Comparison of ENCODE assay signal across 8 mouse cellular contexts in genomic region chr1:34164616-34165295, GRCm38 (mm10).
A peak's percentile ranks its signal among the peaks of the same experiment; 100 is the strongest.
DNase-seq lines count a peak whose midpoint lies in the region; ATAC-seq and TF ChIP-seq lines count a peak whose summit lies in the region.

No protein-coding gene starts in this region.

- WGBS in lung, embryonic 14.5 days = 64% methylated on average over 14 of the region's 14 CpGs

- H3K27me3 ChIP-seq in lung, embryonic 14.5 days (ENCODE audit: insufficient read depth, low read length) = no peaks in the 10 kb centered on the region

- H3K9me3 ChIP-seq in lung, embryonic 14.5 days (ENCODE audit: low read depth, low read length) = no peaks in the 10 kb centered on the region

- H3K4me3 ChIP-seq in lung, embryonic 14.5 days (ENCODE audit: low read depth, low read length) = no peak overlapping the region

- 0 out of 2 replicates have a peak, but pooled peaks cover 5% of the 10 kb centered on the region for H3K36me3 ChIP-seq in lung, embryonic 14.5 days (ENCODE audit: insufficient read depth)

- no peak for ATAC-seq in lung, embryonic 14.5 days (ENCODE audit: insufficient read depth)

- DNase-seq in CD8-positive naive resting alpha-beta T cell, adult 2 months (ENCODE audit: low read depth in 2 of 2, low spot score in 2 of 2) = peak; percentile 21 to 47
- DNase-seq in adrenal gland, postnatal 36 days = peak; percentile 84 to 90
- peak; percentile 37 for DNase-seq in fibroblast of lung, adult 2 months (ENCODE audit: low read depth)
- peak; percentile 40 for DNase-seq in heart, postnatal 25 days (ENCODE audit: low spot score)
- peak; percentile 88 to 95 for DNase-seq in kidney, postnatal 36 days
- peak; percentile 86 for DNase-seq in lung, embryonic 14.5 days
- DNase-seq in retina, adult 2 months (ENCODE audit: low read depth, low spot score) = peak; percentile 42
- DNase-seq in urinary bladder, adult 2 months (ENCODE audit: low spot score) = peak; percentile 73

- H3K4me1 ChIP-seq in lung, embryonic 14.5 days (ENCODE audit: insufficient read depth) = no peaks in the 10 kb centered on the region

- peak; percentile 82 for TF ChIP-seq CTCF in lung, embryonic 14.5 days (IDR thresholded peaks at IDR 0.05; ENCODE audit: low read depth)

- no peak overlapping the region for H3K27ac ChIP-seq in lung, embryonic 14.5 days (ENCODE audit: low read depth)

- no peak overlapping the region for H3K4me2 ChIP-seq in lung, embryonic 14.5 days

- intact Hi-C loops in heart, postnatal 25 days (cut with DNase I) = loop anchor here (2.0 to 5.0 kb wide), 3 partner anchors 48 to 272 kb away; no protein-coding TSS in a partner anchor

- H3K9ac ChIP-seq in lung, embryonic 14.5 days = no peak overlapping the region

Comparison
In these comparisons a context has a peak if more than half of its experiments do, and no peak if none do; other contexts are left out.
1. DNase-seq: peak in every context shown above with its lines; median percentile 92 in kidney, postnatal 36 days; 87 in adrenal gland, postnatal 36 days; 86 in lung, embryonic 14.5 days; 73 in urinary bladder, adult 2 months; 42 in retina, adult 2 months; 40 in heart, postnatal 25 days; 37 in fibroblast of lung, adult 2 months; 34 in CD8-positive naive resting alpha-beta T cell, adult 2 months.